Mouse (Mus musculus) stomach, embryonic 16.5 days (tissue): ENCODE measurements around the gene Mtx1. TPM values are rescaled to one million over a fixed set of nuclear protein-coding genes. Genes with fewer than 3 reads are reported as not detected.

ENCODE experiments used
- ATAC-seq: fragments of 200-750 bp; cut with Nextera tagmentation; 2 replicates; pipeline ENCODE4 v1.8.0; 2017; ENCODE audit warnings: moderate number of reproducible peaks, moderate TSS enrichment; ENCODE audit not compliant: insufficient read depth, low FRiP score
- H3K27ac ChIP-seq: fragments of 300-500 bp; sonication (generic); 2 replicates; pipeline ENCODE4 v1.5.1; 2014; ENCODE audit warnings: low read length
- H3K27me3 ChIP-seq: fragments of 300-500 bp; sonication (generic); 2 replicates; pipeline ENCODE4 v1.6.1; 2014; ENCODE audit warnings: low read length, control low read depth, mixed read lengths; ENCODE audit not compliant: control insufficient read depth, insufficient read depth
- H3K36me3 ChIP-seq: fragments of 300-500 bp; sonication (generic); 2 replicates; pipeline ENCODE4 v1.6.1; 2014; ENCODE audit warnings: low read length; ENCODE audit not compliant: control insufficient read depth, insufficient read depth
- H3K4me1 ChIP-seq: fragments of 300-500 bp; sonication (generic); 2 replicates; pipeline ENCODE4 v1.6.1; 2014; ENCODE audit warnings: low read length, control low read depth, mixed read lengths; ENCODE audit not compliant: control insufficient read depth, insufficient read depth
- H3K4me2 ChIP-seq: fragments of 300-500 bp; sonication (generic); 2 replicates; pipeline ENCODE4 v1.6.1; 2014; ENCODE audit warnings: low read depth, low read length, mixed read lengths
- H3K4me3 ChIP-seq: fragments of 300-500 bp; sonication (generic); replicated peaks from 2 replicates; pipeline ENCODE4 v1.5.1; 2014; ENCODE audit warnings: mild to moderate bottlenecking, low read length
- H3K9ac ChIP-seq: fragments of 300-500 bp; sonication (generic); 2 replicates; pipeline ENCODE4 v1.6.1; 2014; ENCODE audit warnings: low read length
- H3K9me3 ChIP-seq: fragments of 300-500 bp; sonication (generic); replicated peaks from 2 replicates; pipeline ENCODE4 v1.6.1; 2016; ENCODE audit warnings: low read length, control low read depth; ENCODE audit not compliant: control insufficient read depth
- WGBS: fragments of 180-500 bp; shearing (Covaris S2); extraction: QIAGEN DNeasy Blood & Tissue Kit; methylation state at CpG from one replicate; pipeline ENCODE4 v1.1.7; 2014; 5-methylcytosine and 5-hydroxymethylcytosine counted together
- polyA plus RNA-seq: library from polyadenylated mRNA; unstranded; fragments of >200 nt; fragmentation: Nextera tagmentation; extraction: Ambion mirVana; gene quantifications from 2 replicates; pipeline ENCODE4 v1.2.1, GENCODE M21; 2015

Gene Mtx1
- polyA plus RNA-seq, 1 experiment from 2014 or later = 177 TPM

DNA sequence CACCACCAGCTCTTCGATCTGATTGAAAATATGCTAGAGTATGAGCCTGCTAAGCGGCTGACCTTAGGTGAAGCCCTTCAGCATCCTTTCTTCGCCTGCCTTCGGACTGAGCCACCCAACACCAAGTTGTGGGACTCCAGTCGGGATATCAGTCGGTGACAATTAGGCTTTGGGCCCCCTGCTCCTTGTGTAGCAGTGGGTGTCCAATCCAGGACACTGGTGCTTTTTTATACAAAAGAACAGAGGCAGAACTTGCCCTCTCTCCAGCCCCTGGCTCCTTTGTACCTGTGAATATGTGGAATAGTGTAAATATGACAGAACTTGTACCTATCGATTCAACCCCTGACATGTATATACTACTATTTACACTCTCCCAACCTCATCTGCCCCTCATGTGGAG is 50.5 kb downstream of the Mtx1 start:
- no peak overlapping the region for H3K4me2 ChIP-seq
- no peak for ATAC-seq
- no peak overlapping the region for H3K4me3 ChIP-seq
- H3K9ac ChIP-seq = no peak overlapping the region
- H3K27ac ChIP-seq = no peak overlapping the region
- peaks cover 35% of the 10 kb centered on the region for H3K36me3 ChIP-seq
- H3K4me1 ChIP-seq = peaks cover 13% of the 10 kb centered on the region
- H3K27me3 ChIP-seq = no peaks in the 10 kb centered on the region
- WGBS = 80% methylated on average over 7 of the region's 7 CpGs
- H3K9me3 ChIP-seq = no peaks in the 10 kb centered on the region

DNA sequence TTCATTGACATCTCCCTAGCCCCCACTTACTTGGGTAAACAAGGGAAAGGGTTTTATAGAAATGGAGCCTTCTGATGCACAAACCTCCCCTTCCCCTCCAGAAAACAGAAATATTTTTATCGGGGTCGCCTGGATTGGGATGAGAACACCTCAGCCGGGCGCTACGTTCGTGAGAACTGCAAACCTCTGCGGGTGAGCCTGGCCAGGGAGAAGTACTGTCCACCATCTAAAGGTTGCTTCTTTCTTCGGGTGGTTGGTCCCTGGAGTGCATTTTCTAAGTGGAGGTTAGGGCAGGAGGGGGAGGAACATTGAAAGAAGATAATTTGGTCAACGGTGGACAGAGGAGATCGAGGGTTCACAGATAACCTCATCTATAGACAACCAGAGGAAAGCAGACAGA is 51.3 kb downstream of the Mtx1 start:
- Histone ChIP-seq H3K4me1 (peaks cover 13% of the 10 kb centered on the region), H3K27ac (no peak overlapping the region), H3K27me3 (no peaks in the 10 kb centered on the region), H3K4me2 (no peak overlapping the region), H3K9ac (no peak overlapping the region), H3K9me3 (no peaks in the 10 kb centered on the region), H3K36me3 (peaks cover 37% of the 10 kb centered on the region), H3K4me3 (no peak overlapping the region)
- ATAC-seq = no peak
- 91% methylated on average over 10 of the region's 10 CpGs for WGBS

DNA sequence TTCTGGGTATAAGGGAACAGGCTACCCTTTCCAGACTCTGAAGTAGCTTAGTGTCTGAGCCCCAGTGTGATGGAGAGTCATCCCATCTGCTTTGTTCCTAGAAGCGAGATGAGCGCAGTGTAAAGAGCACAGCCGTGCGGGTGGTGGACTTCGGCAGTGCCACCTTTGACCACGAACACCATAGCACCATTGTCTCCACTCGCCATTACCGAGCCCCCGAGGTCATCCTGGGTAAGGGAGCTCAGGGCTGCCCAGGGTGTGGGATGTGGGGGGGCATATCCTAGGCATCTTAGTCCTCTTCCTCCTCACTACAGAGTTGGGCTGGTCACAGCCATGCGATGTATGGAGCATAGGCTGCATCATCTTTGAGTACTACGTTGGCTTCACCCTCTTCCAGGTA is 52.0 kb downstream of the Mtx1 start:
- Histone ChIP-seq H3K4me2 (no peak overlapping the region), H3K27ac (no peak overlapping the region), H3K9me3 (no peaks in the 10 kb centered on the region), H3K4me3 (no peak overlapping the region), H3K36me3 (peaks cover 44% of the 10 kb centered on the region), H3K4me1 (peaks cover 13% of the 10 kb centered on the region), H3K9ac (no peak overlapping the region), H3K27me3 (no peaks in the 10 kb centered on the region)
- 90% methylated on average over 11 of the region's 11 CpGs for WGBS
- ATAC-seq = no peak

DNA sequence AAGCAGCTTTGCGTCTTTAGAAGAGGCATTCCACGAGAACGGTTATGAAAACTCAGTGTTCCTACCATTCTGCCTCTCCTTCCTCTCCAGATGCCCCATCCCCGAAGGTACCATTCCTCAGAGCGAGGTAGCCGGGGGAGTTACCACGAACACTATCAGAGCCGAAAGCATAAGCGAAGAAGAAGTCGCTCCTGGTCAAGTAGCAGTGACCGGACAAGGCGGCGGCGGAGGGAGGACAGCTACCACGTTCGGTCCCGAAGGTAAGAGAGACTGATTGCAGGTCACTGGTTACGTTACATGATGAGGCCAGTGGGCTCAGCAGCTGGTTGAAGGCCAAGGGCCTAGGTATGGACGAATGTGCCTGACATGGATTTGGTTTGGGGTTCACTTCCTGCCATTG is 59.9 kb downstream of the Mtx1 start:
- Histone ChIP-seq H3K4me3 (no peak overlapping the region), H3K9me3 (no peaks in the 10 kb centered on the region), H3K4me2 (no peak overlapping the region), H3K9ac (no peak overlapping the region), H3K4me1 (peaks cover 16% of the 10 kb centered on the region), H3K27me3 (no peaks in the 10 kb centered on the region), H3K36me3 (peaks cover 36% of the 10 kb centered on the region), H3K27ac (no peak overlapping the region)
- ATAC-seq = no peak
- 89% methylated on average over 19 of the region's 19 CpGs for WGBS

DNA sequence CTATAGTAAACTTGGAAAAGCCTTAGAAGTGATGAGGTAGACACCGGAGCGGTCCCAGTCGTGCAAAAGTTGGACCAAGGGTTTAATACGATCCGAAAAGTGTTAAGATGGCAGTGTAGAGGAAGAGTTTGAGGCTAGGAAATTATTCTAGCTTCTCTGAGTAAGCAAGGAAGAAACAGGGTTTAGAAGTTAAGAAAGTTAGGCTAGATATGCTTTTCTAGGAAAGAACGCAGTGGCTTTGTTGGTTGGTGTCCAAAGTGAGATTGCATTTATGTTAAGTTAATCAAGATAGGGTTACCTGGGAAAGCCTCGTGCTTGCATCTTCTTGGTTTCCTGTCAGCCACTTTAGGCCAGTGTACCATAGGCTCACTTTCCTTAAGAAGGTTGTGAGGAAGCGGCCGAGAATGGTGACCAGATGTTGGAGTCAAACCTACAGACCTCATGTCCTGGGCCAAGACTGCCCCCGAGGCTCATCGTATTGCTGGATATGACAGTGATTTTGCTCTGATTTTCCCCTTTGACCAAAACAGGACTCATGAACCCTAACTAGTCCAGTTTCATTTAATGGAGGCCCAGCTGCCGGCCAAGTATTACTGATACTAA is 61.5 kb downstream of the Mtx1 start:
- H3K4me1 ChIP-seq = peaks cover 16% of the 10 kb centered on the region
- 16% methylated on average over 12 of the region's 12 CpGs for WGBS
- H3K36me3 ChIP-seq = peaks cover 25% of the 10 kb centered on the region
- H3K27me3 ChIP-seq = no peaks in the 10 kb centered on the region
- peak overlapping the region; percentile 89 for H3K4me3 ChIP-seq
- no peaks in the 10 kb centered on the region for H3K9me3 ChIP-seq
- peak overlapping the region; percentile 94 for H3K9ac ChIP-seq
- ATAC-seq = no peak
- peak overlapping the region; percentile 98 for H3K27ac ChIP-seq
- peak overlapping the region; percentile 88 for H3K4me2 ChIP-seq

DNA sequence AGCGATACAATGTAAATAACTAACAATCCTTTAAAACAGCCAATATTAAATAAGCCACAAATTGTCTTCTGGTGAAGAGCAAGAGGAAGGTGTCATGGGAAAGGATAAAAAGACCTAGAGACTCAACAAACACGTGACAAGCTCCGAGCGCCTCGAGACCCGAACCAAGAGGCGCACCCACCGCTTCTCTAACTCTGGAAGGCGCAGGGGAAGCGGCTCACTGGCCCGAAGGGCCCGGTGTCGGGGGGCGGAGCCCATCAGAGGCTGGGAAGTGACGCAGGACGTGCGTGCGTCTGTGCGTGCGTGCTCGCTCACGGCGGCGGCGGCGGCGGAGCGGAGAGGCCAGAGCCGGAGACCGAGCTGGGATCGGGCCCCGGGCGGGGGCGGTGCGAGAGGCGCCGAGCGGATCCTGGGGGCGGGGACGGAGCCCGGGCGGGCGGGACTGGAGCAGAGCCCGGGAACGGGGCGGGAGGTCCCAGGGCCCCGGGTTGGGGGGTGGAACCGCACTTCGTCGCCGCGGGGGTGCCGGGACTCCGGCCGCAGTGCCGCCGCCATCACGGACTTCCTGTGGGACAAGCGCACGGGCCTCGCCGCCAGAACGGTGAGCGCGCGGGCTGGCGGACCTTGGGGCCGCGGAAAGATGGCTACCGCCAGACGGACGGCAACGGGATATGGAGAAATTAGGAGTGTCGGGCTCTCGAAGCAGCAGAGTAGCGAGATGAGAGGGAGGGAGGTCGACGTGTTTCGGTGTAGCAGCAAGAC is 62.2 kb downstream of the Mtx1 start, which contains the start of gene Clk2:
Gene Clk2, plus strand, starts transcription at position 290 of the 762 bp plus-strand sequence.
- H3K36me3 ChIP-seq = peaks cover 18% of the 10 kb centered on the region
- H3K27me3 ChIP-seq = no peaks in the 10 kb centered on the region
- H3K4me1 ChIP-seq = peaks cover 18% of the 10 kb centered on the region
- peak within 1 kb of the TSS; percentile 88 for H3K4me2 ChIP-seq
- ATAC-seq = peak; percentile 98
- under 1% methylated on average over 76 of the region's 79 CpGs for WGBS
- H3K4me3 ChIP-seq = peak within 1 kb of the TSS; percentile 89
- peak within 1 kb of the TSS; percentile 94 for H3K9ac ChIP-seq
- H3K27ac ChIP-seq = peak within 1 kb of the TSS; percentile 98
- H3K9me3 ChIP-seq = no peaks in the 10 kb centered on the region

DNA sequence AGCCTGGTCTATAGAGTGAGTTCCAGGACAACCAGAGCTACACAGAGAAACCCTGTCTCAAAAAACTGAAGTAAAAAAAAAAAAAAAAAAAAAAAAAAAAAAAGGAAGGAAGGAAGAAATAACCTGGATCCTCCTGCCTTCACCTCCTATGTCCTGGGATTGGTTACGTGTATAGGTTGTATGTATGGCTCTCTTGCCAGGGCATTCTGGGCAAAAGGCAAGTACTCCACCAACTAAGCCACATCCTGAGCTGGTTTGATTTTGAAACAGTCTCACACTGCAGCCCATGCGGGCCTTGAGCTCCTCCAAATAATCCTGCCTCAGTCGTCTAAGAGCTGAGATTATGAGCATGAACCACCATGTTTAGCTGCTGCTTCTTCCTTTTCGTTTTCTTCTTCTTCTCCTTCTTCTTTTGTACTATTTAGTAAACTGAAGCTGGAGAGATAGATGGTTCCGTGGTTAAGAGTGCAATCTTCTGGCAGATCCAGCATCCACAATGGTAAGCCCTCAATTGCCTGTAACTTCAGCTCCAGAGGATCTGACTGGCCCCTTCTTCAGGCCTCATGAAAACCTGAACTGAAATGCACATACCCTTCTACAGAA is 63.1 kb downstream of the Mtx1 start:
- peaks cover 9% of the 10 kb centered on the region for H3K36me3 ChIP-seq
- H3K9me3 ChIP-seq = no peaks in the 10 kb centered on the region
- H3K27me3 ChIP-seq = 0 out of 2 replicates have a peak, but pooled peaks cover 2% of the 10 kb centered on the region
- WGBS = 70% methylated on average over 5 of the region's 5 CpGs
- H3K4me1 ChIP-seq = peaks cover 23% of the 10 kb centered on the region
- H3K27ac ChIP-seq = peak overlapping the region; percentile 98; the same call in 1 of the 2 replicates
- ATAC-seq = no peak
- peak overlapping the region; percentile 88 for H3K4me2 ChIP-seq
- H3K4me3 ChIP-seq = peak overlapping the region; percentile 89
- H3K9ac ChIP-seq = peak overlapping the region; percentile 94

DNA sequence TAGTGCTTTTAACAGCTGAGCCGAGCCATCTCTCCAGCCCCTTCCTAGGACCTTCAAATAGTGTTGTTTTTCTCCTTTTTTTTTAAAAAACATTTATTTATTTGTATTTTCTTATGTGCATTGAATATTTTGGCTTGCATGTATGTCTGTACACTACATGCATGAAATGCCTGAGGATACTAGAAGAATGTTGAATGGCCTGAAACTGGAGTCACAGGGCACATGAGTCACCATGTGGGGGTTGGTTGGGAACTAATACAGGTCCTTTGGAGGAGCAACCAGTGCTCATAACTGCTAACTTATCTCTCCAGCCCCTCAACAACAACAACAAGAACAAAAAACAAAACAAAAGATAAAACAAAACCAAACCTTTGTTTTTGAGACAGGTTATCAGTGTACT is 63.8 kb downstream of the Mtx1 start:
- Histone ChIP-seq H3K4me2 (no peak overlapping the region), H3K36me3 (peaks cover 6% of the 10 kb centered on the region), H3K27me3 (0 out of 2 replicates have a peak, but pooled peaks cover 2% of the 10 kb centered on the region), H3K9me3 (no peaks in the 10 kb centered on the region), H3K4me3 (no peak overlapping the region), H3K9ac (no peak overlapping the region), H3K4me1 (peaks cover 23% of the 10 kb centered on the region), H3K27ac (no peak overlapping the region)
- ATAC-seq = no peak
- 63% methylated on average over 1 of the region's 1 CpGs for WGBS

DNA sequence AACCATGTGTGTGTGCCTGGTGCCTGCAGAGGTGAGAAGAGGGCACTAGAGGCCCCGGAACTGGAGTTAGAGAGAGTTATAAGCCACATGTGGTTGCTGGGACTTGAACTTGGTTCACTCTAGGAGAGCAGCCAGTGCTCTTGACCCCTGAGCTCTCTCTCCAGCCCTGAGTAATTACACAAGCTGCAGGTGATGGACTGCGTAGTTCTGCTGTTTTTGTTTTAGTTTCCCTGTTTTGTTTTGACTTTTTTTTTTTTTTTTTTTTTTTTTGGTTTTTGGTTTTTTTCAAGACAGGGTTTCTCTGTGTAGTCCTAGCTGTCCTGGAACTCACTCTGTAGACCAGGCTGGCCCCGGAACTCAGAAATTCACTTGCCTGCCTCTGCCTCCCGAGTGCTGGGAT is 65.1 kb downstream of the Mtx1 start:
- H3K4me1 ChIP-seq = peaks cover 20% of the 10 kb centered on the region
- no peaks in the 10 kb centered on the region for H3K36me3 ChIP-seq
- H3K4me3 ChIP-seq = no peak overlapping the region
- H3K9me3 ChIP-seq = no peaks in the 10 kb centered on the region
- ATAC-seq = no peak
- WGBS = 80% methylated on average over 4 of the region's 4 CpGs
- H3K27me3 ChIP-seq = 0 out of 2 replicates have a peak, but pooled peaks cover 2% of the 10 kb centered on the region
- no peak overlapping the region for H3K27ac ChIP-seq
- no peak overlapping the region for H3K4me2 ChIP-seq
- no peak overlapping the region for H3K9ac ChIP-seq
